Mouse (Mus musculus) spleen, adult 2 months (tissue): ENCODE measurements around the gene Cds2.

ENCODE experiments used
- CTCF ChIP-seq: fragments of 200-500 bp; IDR thresholded peaks from 2 replicates; pipeline ENCODE4 v1.5.1; 2011; ENCODE audit warnings: mild to moderate bottlenecking, inconsistent platforms; ENCODE audit not compliant: insufficient read depth, insufficient read length, insufficient replicate concordance; ENCODE audit errors: extremely low read depth
- POLR2A ChIP-seq: fragments of 200-500 bp; IDR thresholded peaks from 2 replicates; pipeline ENCODE4 v1.6.1; 2011; ENCODE audit warnings: low read depth, low read length, inconsistent platforms

DNA sequence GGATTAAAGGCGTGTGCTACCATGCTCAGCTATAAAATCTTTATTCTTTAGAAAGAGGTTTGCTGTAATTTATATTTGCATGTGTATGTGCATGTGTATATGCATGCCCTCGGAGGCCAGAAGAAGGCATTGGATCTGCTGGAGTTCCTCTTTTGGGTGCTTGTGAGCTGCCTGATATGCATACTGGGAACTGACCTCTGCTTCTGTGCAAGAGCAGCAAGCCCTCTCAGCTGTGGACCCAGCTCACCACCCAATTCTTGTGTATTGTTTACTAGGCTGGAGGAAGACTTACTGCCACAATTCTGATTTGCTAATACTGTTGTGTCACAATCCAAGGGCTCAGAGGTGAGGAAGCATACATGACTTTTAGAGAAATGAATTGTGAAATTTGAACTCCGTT is 3.1 kb downstream of the Cds2 start:
- no peak for TF ChIP-seq CTCF
- no peak for TF ChIP-seq POLR2A
